Mouse (Mus musculus): ENCODE data around the gene Ceacam16. TPM values are rescaled to one million over a fixed set of nuclear protein-coding genes. Genes with fewer than 3 reads are reported as not detected.

Gene Ceacam16
- total and polyA plus RNA-seq, 2 experiments from 2014 or later: 0.90 TPM; not detected in 1

DNA sequence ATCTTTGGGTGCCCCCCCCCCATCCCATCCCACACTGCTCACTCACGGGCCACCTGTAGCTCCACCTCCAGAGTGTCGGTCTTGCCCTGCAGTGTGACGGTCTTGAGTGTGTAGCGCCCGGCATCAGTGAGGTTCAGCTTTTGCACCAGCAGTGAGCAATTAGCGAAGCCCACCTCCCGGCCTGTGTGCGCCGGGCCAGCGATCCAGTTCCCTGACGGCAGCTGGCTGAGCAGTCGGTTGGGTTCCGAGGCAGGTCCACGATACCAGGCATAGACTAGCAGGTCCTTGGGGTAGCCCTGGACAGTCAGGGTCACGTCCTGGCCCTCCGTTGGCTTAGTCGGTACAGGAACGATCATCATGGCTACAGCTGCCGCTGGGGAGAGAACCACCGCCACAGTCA, 7.6 kb downstream of the Ceacam16 start:
- no peak for DNase-seq (ENCODE audit: low spot score)
- WGBS: 93% methylated on average over 20 of the region's 20 CpGs
- Histone ChIP-seq H3K27ac (ENCODE audit: low read depth, low read length) (no peak overlapping the region), H3K36me3 (ENCODE audit: insufficient read depth, low read length) (peaks cover 6% of the 10 kb centered on the region; the same call in 1 of the 2 replicates), H3K4me3 (ENCODE audit: low read depth, low read length) (no peak overlapping the region), H3K4me1 (ENCODE audit: insufficient read depth, low read length) (no peaks in the 10 kb centered on the region), H3K27me3 (ENCODE audit: insufficient read depth, low read length) (peaks cover 3% of the 10 kb centered on the region; the same call in 1 of the 2 replicates), H3K9me3 (ENCODE audit: low read length) (no peaks in the 10 kb centered on the region), H3K4me2 (ENCODE audit: low read depth, low read length, poor library complexity, severe bottlenecking) (no peak overlapping the region), H3K9ac (replicated peaks; ENCODE audit: low read length, poor library complexity, severe bottlenecking) (no peak overlapping the region)
- no peak for ATAC-seq (ENCODE audit: low FRiP score)
- TF ChIP-seq CTCF (IDR thresholded peaks at IDR 0.05): no peak

DNA sequence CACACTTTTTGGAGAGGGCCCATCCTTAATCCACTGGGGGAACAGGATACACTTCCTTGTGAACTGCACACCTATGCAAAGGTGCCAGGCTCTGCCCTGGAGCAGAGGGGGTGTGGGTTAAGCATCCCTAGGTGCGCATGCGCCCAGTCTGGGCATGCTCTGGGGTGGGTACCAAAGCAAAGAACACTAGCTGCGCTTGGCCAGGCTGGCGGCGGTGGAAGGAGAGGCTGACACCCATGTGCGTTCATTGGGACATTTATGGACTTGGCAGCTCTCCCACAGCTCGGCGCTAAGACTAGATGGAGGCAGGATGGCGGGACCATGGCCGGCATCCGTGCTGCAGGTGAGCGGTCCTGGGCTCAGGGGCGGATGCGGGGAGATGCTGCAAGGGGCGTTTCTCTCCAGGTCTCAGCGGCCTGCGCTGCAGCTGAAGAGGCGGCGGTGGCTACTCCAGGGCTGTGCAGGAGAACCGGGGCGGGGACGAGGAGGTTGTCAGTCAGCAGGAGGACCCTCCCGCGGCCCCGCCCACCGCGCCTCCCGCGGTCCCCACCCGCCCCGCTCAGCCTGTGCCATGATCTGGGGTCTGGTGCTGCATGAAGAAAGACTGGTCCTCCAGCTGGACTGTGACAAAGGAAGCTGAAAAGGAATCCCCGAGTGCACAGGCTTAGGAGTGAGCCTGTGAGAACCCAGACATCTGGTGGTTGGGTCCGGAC, 9.1 kb downstream of the Ceacam16 start, which contains the start of gene Gm19345:
TSS of gene Gm19345 (plus strand) at position 146 of the 713 bp plus-strand sequence.
- peak within 1 kb of the TSS; percentile 44 for H3K4me3 ChIP-seq (ENCODE audit: low read depth, low read length)
- TF ChIP-seq CTCF (IDR thresholded peaks at IDR 0.05): no peak
- DNase-seq (ENCODE audit: low spot score) (peak; percentile 60), ATAC-seq (ENCODE audit: low FRiP score) (peak; percentile 86)
- no peaks in the 10 kb centered on the region for H3K36me3 ChIP-seq (ENCODE audit: insufficient read depth, low read length)
- WGBS: 2% methylated on average over 33 of the region's 33 CpGs
- peaks cover 4% of the 10 kb centered on the region for H3K27me3 ChIP-seq (ENCODE audit: insufficient read depth, low read length)
- peak within 1 kb of the TSS; percentile 76 for H3K27ac ChIP-seq (ENCODE audit: low read depth, low read length)
- H3K9me3 ChIP-seq (ENCODE audit: low read length): no peaks in the 10 kb centered on the region
- H3K4me1 ChIP-seq (ENCODE audit: insufficient read depth, low read length): no peaks in the 10 kb centered on the region
- peak within 1 kb of the TSS; percentile 75 for H3K9ac ChIP-seq (replicated peaks; ENCODE audit: low read length, poor library complexity, severe bottlenecking)
- H3K4me2 ChIP-seq (ENCODE audit: low read depth, low read length, poor library complexity, severe bottlenecking): peak within 1 kb of the TSS; percentile 49

DNA sequence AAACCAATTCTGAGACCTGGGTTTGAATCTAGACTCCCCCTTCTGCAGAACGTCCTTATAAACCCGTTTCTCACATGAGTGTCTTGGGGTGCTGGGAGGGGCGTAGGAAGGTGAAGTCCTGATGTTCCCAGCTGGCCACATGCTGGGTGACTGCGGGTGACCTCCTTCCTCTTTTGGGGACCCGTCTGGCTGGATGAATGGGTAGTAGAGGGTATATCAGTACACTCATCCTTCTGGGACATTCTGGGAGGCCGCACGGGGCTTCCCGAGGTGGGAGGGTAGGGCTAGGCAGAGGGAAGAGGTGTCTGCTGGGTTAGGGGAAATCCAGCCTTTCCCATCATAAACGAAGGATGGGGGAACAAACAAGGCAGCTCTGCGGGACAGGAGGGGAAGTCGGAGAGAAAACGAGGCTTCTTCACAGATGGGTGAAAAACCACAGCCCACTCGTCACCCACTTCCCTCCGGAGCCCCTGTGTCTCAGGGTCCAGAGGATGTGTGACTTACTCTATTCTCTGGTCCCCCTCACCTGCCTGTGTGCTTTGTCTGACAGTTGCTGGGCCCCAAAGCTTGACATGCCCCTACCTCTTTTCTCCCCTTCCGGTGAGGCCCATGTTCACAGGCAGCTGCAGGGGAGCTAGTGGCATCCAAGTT, 16.5 kb downstream of the Ceacam16 start:
- no peak for TF ChIP-seq CTCF (IDR thresholded peaks at IDR 0.05)
- DNase-seq (ENCODE audit: low spot score) (no peak), ATAC-seq (ENCODE audit: low FRiP score) (no peak)
- Histone ChIP-seq H3K27me3 (ENCODE audit: insufficient read depth, low read length) (peaks cover 17% of the 10 kb centered on the region), H3K4me2 (ENCODE audit: low read depth, low read length, poor library complexity, severe bottlenecking) (no peak overlapping the region), H3K4me3 (ENCODE audit: low read depth, low read length) (no peak overlapping the region), H3K27ac (ENCODE audit: low read depth, low read length) (no peak overlapping the region), H3K36me3 (ENCODE audit: insufficient read depth, low read length) (no peaks in the 10 kb centered on the region), H3K9me3 (ENCODE audit: low read length) (no peaks in the 10 kb centered on the region), H3K9ac (replicated peaks; ENCODE audit: low read length, poor library complexity, severe bottlenecking) (no peak overlapping the region), H3K4me1 (ENCODE audit: insufficient read depth, low read length) (no peaks in the 10 kb centered on the region)
- WGBS: 58% methylated on average over 15 of the region's 15 CpGs

DNA sequence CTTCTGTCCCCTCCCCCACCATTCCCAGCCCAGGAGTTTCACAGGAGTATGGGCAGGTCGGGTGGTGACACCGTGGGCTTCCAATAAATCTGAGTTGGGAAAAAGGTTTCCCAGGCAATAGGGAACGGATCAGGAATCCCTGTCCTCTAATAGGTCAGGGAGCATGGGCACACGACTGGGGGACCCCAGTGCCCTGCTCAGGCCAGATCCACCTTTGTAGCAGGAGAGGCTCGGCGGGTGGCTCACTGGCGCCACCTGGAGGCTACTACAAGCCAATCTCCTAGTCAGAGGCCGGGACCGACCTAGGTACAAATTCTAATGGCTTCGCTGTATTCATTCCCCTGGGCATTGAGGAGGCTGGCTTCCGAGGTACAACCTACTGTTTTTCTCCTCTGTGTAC, 17.5 kb downstream of the Ceacam16 start:
- H3K27me3 ChIP-seq (ENCODE audit: insufficient read depth, low read length): peaks cover 17% of the 10 kb centered on the region
- H3K9me3 ChIP-seq (ENCODE audit: low read length): no peaks in the 10 kb centered on the region
- peak; percentile 84 for TF ChIP-seq CTCF (IDR thresholded peaks at IDR 0.05)
- WGBS: 7% methylated on average over 11 of the region's 11 CpGs
- H3K4me2 ChIP-seq (ENCODE audit: low read depth, low read length, poor library complexity, severe bottlenecking): no peak overlapping the region
- H3K4me3 ChIP-seq (ENCODE audit: low read depth, low read length): no peak overlapping the region
- no peak overlapping the region for H3K9ac ChIP-seq (replicated peaks; ENCODE audit: low read length, poor library complexity, severe bottlenecking)
- no peaks in the 10 kb centered on the region for H3K4me1 ChIP-seq (ENCODE audit: insufficient read depth, low read length)
- peak; percentile 76; the same call in 1 of the 2 replicates for ATAC-seq (ENCODE audit: low FRiP score)
- no peak overlapping the region for H3K27ac ChIP-seq (ENCODE audit: low read depth, low read length)
- DNase-seq (ENCODE audit: low spot score): peak; percentile 58
- no peaks in the 10 kb centered on the region for H3K36me3 ChIP-seq (ENCODE audit: insufficient read depth, low read length)

DNA sequence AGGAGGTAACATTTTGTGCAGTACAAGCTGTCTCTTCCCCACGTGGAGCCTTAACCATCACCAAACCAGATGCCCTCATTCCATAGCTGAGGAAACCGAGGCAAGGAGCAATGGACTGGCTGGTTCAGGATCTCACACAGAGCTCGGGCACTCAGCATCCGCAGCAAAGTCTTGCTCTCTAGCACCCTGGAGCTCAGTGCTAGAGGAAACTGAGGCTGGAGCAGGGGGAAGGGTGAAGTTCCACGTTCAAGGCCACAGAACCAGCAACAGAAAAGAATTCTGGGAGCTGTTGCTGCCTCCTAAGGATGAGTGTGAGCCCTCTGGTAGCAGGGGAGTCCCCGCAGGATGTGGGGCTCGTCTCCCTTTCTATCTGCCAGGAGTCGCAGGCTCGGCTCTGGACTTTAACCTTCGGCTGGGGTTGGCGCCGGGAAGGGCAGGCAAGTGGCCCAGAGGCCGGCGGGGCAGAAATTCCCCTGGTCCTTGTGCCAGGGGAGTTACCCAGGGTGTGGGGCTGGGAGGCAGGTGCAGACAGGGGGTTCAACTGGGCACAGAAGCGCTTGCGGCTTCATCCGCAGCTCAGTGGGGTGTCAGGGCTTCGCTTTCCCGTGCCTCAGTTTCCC, 18.1 kb downstream of the Ceacam16 start:
- Histone ChIP-seq H3K36me3 (ENCODE audit: insufficient read depth, low read length) (no peaks in the 10 kb centered on the region), H3K9me3 (ENCODE audit: low read length) (no peaks in the 10 kb centered on the region), H3K4me2 (ENCODE audit: low read depth, low read length, poor library complexity, severe bottlenecking) (no peak overlapping the region), H3K4me1 (ENCODE audit: insufficient read depth, low read length) (no peaks in the 10 kb centered on the region), H3K27me3 (ENCODE audit: insufficient read depth, low read length) (peaks cover 17% of the 10 kb centered on the region), H3K27ac (ENCODE audit: low read depth, low read length) (no peak overlapping the region), H3K9ac (replicated peaks; ENCODE audit: low read length, poor library complexity, severe bottlenecking) (no peak overlapping the region), H3K4me3 (ENCODE audit: low read depth, low read length) (no peak overlapping the region)
- no peak for DNase-seq (ENCODE audit: low spot score)
- WGBS: 30% methylated on average over 19 of the region's 19 CpGs
- no peak for ATAC-seq (ENCODE audit: low FRiP score)
- TF ChIP-seq CTCF (IDR thresholded peaks at IDR 0.05): no peak
